Mouse (Mus musculus) bone marrow, adult 2 months (tissue): ENCODE results near the gene Gm5741. TPM values are rescaled to one million over a fixed set of nuclear protein-coding genes. Genes with fewer than 3 reads are reported as not detected.

Experiments
- H3K27ac ChIP-seq: fragments of 200-500 bp; 2 replicates; pipeline ENCODE4 v1.5.1; 2012; ENCODE audit warnings: low read depth, mild to moderate bottlenecking, control low read depth, inconsistent platforms, low read length; ENCODE audit not compliant: control insufficient read depth, poor library complexity, insufficient read depth
- H3K4me1 ChIP-seq: fragments of 200-500 bp; 2 replicates; pipeline ENCODE4 v1.6.1; 2011; ENCODE audit warnings: low read length; ENCODE audit not compliant: control insufficient read depth, insufficient read depth
- H3K4me3 ChIP-seq: fragments of 200-500 bp; replicated peaks from 2 replicates; pipeline ENCODE3; 2011; ENCODE audit warnings: mild to moderate bottlenecking, low read depth, low read length, control low read depth; ENCODE audit not compliant: control insufficient read depth
- CTCF ChIP-seq: fragments of 200-500 bp; IDR thresholded peaks from 2 replicates; pipeline ENCODE4 v1.5.1; 2011; ENCODE audit warnings: low read length, control low read depth; ENCODE audit not compliant: control insufficient read depth, insufficient read depth
- POLR2A ChIP-seq: fragments of 200-500 bp; IDR thresholded peaks from 2 replicates; pipeline ENCODE4 v1.6.1; 2011; ENCODE audit warnings: low read depth, mild to moderate bottlenecking, control low read depth, low read length, borderline replicate concordance; ENCODE audit not compliant: control insufficient read depth
- WGBS: fragments of 180-500 bp; shearing (Covaris S2); methylation state at CpG from one replicate; pipeline ENCODE4 v1.1.7; 2018; 5-methylcytosine and 5-hydroxymethylcytosine counted together
- polyA plus RNA-seq: library from polyadenylated mRNA; stranded (reverse); fragments of >200 nt; gene quantifications from 2 replicates; pipeline ENCODE4 v1.2.4, GENCODE M21; 2011; ENCODE audit warnings: low replicate concordance; ENCODE audit not compliant: missing spikeins, insufficient read depth, insufficient read length

Gene Gm5741
- polyA plus RNA-seq, 1 experiment: not detected

DNA sequence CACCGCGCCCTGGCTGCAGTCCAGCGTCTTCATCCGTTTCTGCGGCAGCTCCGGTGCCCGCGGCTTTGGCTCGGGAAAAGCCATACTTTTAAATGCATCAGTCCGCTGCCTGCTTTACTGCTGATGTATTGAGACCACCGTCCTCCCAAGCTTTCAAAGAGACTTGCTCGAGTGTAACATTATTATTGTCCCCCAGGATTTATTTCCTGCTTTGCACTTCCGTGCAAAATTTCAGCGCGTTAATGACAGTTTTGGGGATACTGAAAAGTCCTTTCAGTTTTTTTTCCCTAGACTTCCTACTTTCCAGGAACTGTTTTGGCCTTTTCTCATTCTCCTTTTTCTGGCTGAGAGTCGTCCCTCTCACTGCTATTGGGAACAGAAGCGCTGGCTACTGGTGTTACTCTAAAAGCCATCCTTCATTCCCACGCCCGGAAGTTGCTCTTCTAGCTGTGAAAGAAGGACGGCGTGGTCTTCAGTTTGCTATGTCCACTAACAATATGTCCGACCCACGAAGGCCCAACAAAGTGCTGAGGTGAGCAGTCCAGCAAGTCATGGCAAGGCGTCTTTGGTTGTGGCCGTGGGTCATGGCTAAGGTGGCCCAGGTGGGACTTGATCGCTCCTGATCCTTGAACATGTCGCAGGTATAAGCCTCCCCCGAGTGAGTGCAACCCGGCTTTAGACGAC is 12.9 kb upstream of the Gm5741 start, which contains the start of gene Wdr83os:
Gene Wdr83os, plus strand, starts transcription at position 209 of the 684 bp plus-strand sequence.
- H3K27ac ChIP-seq: peak within 1 kb of the TSS; percentile 88
- TF ChIP-seq CTCF (no peak), POLR2A (no peak)
- H3K4me1 ChIP-seq: no peaks in the 10 kb centered on the region; the same call in 1 of the 2 replicates
- H3K4me3 ChIP-seq: peak within 1 kb of the TSS; percentile 94
- WGBS: under 1% methylated on average over 30 of the region's 30 CpGs

DNA sequence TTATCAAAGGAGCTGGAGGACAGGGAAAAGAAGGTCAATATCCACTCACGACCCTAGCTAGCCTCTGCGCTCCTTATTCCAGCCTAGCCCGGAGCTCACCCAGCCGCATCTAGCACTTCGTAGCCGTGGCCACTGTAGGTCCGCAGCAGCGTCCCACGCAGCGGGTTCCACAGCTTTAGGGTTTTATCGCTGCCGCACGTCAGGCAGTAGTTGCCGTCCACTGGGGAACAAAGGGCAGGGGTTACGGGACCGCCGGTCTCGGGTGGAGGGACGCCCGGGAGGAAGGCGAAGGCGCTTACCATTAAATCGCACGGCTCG is 12.4 kb upstream of the Gm5741 start:
- no peak for TF ChIP-seq POLR2A
- no peak for TF ChIP-seq CTCF
- WGBS: under 1% methylated on average over 25 of the region's 25 CpGs
- no peaks in the 10 kb centered on the region; the same call in 1 of the 2 replicates for H3K4me1 ChIP-seq
- peak overlapping the region; percentile 94 for H3K4me3 ChIP-seq
- peak overlapping the region; percentile 88 for H3K27ac ChIP-seq

DNA sequence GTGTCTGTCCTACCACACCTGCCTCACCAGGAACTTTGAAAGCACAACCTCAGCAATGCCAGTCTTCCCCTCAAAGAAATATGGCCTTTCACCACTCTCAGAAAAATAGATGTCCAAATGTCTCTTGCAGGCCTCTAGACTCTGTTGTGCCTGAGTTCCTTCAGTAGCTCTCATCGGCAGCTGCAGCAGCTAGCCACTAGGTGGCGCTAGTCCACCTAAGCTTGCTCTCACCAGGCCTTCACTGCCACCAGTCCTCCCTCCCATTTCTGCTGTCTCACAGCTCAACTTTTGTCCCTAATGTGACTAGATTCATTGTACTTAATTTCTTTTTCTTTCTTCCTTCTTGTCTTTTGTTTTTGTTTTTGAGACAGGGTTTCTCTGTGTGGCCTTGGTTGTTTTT is 9.2 kb upstream of the Gm5741 start:
- no peak overlapping the region for H3K4me3 ChIP-seq
- H3K27ac ChIP-seq: no peak overlapping the region
- TF ChIP-seq POLR2A: no peak
- TF ChIP-seq CTCF: peak; percentile 99
- no peaks in the 10 kb centered on the region; the same call in 1 of the 2 replicates for H3K4me1 ChIP-seq
- 0% methylated on average over 2 of the region's 2 CpGs for WGBS

DNA sequence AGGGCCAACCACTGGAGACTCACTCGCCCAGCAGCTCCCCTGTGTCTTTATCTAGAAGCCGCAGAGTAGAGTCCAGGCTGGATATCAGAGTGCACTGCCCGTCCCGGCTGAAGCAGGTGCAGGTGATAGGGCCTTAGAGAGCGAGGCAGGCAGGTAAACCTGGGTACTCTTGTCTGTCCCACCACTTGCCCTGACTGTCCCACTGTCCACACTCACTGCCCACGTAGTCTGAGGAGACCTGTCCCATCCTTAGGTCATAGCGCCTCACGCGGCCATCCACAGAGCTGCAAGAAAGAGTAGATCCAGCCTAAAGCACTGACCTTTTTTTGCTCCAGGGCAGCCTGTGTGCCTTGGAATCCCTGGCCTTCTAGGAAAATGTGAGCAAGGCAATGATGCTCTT is 8.2 kb upstream of the Gm5741 start:
- Histone ChIP-seq H3K27ac (no peak overlapping the region), H3K4me3 (no peak overlapping the region), H3K4me1 (no peaks in the 10 kb centered on the region; the same call in 1 of the 2 replicates)
- peak; percentile 41; the same call in 1 of the 2 replicates for TF ChIP-seq CTCF
- no peak for TF ChIP-seq POLR2A
- 81% methylated on average over 9 of the region's 9 CpGs for WGBS

DNA sequence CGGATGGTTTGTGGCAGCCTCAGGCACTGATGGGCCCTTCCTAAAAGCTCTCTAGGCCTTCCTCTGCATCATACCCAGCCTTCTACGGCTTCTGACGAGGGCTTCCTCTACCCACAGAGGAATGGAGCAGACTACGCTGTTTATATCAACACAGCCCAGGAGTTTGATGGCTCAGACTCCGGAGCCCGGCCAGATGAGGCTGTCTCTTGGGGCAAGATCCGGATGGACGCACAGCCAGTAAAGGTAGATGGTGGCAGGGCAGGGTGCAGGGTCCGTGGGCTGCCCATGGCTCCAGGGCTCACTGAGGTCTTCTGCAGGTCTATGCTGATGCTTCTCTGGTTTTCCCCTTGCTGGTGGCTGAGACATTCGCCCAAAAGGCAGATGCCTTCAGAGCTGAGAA is 6.8 kb upstream of the Gm5741 start:
- TF ChIP-seq CTCF (no peak), POLR2A (no peak)
- no peak overlapping the region for H3K4me3 ChIP-seq
- H3K27ac ChIP-seq: no peak overlapping the region
- WGBS: 93% methylated on average over 10 of the region's 10 CpGs
- H3K4me1 ChIP-seq: no peaks in the 10 kb centered on the region; the same call in 1 of the 2 replicates

DNA sequence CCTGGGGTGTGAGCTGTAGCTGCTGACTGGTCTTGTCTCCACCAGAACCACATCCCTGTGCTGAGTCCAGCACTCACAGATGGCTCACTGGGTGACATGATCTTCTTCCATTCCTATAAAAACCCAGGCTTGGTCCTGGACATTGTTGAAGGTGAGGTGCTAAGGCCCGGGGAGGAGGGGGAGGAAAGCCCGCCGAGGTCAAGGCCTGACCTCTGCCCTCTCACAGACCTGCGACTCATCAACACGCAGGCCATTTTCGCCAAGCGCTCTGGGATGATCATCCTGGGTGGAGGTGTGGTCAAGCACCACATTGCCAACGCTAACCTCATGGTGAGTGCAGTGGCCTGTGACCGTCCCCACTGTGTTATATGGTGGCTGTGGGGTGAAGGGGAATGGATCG is 6.4 kb upstream of the Gm5741 start:
- TF ChIP-seq POLR2A (no peak), CTCF (no peak)
- H3K4me1 ChIP-seq: no peaks in the 10 kb centered on the region; the same call in 1 of the 2 replicates
- H3K4me3 ChIP-seq: no peak overlapping the region
- no peak overlapping the region; the same call in 1 of the 2 replicates for H3K27ac ChIP-seq
- 91% methylated on average over 10 of the region's 10 CpGs for WGBS

DNA sequence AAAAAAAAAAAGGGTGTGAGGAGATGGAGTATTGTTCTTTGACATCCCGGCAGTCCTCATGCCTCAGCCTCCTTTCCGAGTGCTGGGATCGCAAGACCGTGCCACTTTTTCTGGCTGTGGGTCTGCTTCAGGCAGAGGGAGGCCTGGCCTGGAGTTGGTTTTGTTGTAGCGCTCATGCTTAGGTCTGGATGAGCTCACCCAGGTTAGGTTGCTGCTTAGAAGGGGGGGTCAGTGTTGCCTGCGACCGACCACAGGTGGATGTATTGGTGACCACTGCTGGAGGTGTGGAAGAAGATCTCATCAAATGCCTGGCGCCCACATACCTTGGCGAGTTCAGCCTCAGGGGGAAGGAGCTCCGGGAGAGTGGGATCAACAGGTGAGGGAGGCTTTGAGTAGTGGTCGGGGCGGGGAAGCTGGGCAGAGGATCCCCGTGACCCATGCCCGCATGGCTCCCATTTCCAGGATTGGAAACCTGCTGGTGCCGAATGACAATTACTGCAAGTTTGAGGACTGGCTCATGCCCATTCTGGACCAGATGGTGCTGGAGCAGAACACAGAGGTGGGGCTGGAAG is 5.3 kb upstream of the Gm5741 start:
- Histone ChIP-seq H3K4me3 (peak overlapping the region; percentile 2), H3K27ac (no peak overlapping the region), H3K4me1 (no peaks in the 10 kb centered on the region; the same call in 1 of the 2 replicates)
- WGBS: 92% methylated on average over 15 of the region's 15 CpGs
- TF ChIP-seq POLR2A: no peak
- TF ChIP-seq CTCF: no peak

DNA sequence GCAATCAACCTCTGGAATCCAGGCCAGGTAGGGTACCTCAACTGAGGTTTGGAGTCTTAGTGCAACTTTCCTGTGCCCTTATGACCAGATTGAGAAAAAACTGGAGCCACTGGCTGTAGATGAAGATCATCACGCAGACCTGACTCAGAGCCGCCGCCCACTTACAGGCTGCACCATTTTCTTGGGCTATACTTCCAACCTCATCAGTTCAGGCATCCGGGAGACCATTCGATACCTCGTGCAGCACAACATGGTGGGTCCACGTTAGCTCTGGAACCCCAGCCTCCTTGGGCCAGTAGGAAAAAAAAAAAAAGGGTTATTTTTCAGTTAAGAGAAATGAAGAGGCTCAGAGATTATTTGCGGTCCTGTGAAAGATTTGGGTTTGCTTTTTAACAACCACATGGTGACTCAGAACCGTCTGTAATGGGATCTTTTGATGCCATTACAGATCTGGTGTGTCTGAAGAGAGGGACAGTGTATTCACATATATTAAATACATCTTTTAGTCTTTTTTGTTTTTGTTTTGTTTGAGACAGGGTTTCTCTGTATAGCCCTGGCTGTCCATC is 4.7 kb upstream of the Gm5741 start:
- H3K4me3 ChIP-seq: peak overlapping the region; percentile 95
- no peaks in the 10 kb centered on the region; the same call in 1 of the 2 replicates for H3K4me1 ChIP-seq
- H3K27ac ChIP-seq: no peak overlapping the region
- WGBS: 41% methylated on average over 9 of the region's 9 CpGs
- TF ChIP-seq POLR2A: no peak
- no peak for TF ChIP-seq CTCF
